Mouse (Mus musculus): ENCODE measurements at regions not wholly inside any gene's neighbourhood (a gene's known extent, or its start where the extent isn't known, plus 50 kb on each side); places are given as distances from the start of the nearest gene placed in this dataset.
"Not testable (repeated sequence)": the region's sequence is repeated elsewhere in the genome, so short reads cannot be mapped to it uniquely, and the experiment has no call there.

DNA sequence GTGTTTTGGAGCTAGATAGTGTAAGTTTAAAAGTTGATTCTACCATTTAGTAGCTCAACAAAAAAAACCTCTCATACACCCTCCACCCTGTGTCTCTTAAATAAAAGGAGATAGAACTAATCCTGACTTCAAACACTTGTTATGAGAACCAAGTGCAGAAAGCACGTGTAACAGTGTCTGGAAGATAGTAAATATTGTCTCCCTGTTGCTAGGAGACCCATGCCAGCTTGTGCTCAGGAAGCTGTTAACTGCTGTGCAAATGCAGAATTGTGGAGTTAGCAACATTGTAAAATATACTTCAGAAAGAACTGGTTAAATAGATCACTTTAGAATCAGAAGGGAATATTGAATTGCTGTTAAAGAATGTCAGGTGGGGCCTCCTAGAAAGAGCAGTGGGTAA lies 496.7 kb upstream of the Ptger4 start:
- 52% methylated on average over 1 of the region's 1 CpGs for WGBS

GRCm38 (mm10) chr15:5743893-5744292 lies 499.9 kb upstream of the Ptger4 start:
- Histone ChIP-seq H3K9me3 (replicated peaks) (no peaks in the 10 kb centered on the region), H3K36me3 (no peaks in the 10 kb centered on the region), H3K4me1 (no peaks in the 10 kb centered on the region), H3K27me3 (ENCODE audit: low read depth, poor library complexity, severe bottlenecking) (no peaks in the 10 kb centered on the region), H3K27ac (no peak overlapping the region), H3K4me3 (no peak overlapping the region)
- no peak for DNase-seq (ENCODE audit: low spot score)
- WGBS: 94% methylated on average over 5 of the region's 5 CpGs

More for the DNA sequence above, 496.7 kb upstream of the Ptger4 start:
- H3K27me3 ChIP-seq (ENCODE audit: low read depth, poor library complexity, severe bottlenecking): no peaks in the 10 kb centered on the region
- no peaks in the 10 kb centered on the region for H3K9me3 ChIP-seq (replicated peaks)
- H3K27ac ChIP-seq: no peak overlapping the region
- H3K36me3 ChIP-seq: no peaks in the 10 kb centered on the region
- H3K4me3 ChIP-seq: no peak overlapping the region
- no peak for DNase-seq (ENCODE audit: low spot score)
- H3K4me1 ChIP-seq: no peaks in the 10 kb centered on the region

DNA sequence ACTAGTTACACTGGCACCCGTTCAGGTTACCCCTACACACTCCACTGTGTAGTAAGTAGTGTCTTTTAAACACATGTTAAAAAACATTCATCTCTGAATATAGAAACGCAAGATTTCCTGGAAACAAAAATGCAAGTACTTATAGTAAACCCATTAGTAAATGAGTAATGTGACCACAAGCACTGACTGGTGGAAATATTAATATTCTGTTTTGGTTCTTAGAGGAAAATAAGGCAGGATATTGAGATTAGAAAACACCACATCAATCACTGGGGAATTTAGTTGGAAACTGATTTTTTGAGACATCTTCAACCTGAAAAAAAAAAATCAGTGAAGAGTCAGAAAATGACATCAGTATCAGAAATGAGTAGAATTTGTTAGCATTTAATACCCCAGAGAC lies 514.7 kb upstream of the Ptger4 start:
- Histone ChIP-seq H3K4me3 (no peak overlapping the region), H3K27me3 (ENCODE audit: low read depth, poor library complexity, severe bottlenecking) (no peaks in the 10 kb centered on the region), H3K36me3 (no peaks in the 10 kb centered on the region), H3K9me3 (replicated peaks) (no peaks in the 10 kb centered on the region), H3K4me1 (no peaks in the 10 kb centered on the region), H3K27ac (no peak overlapping the region)
- 86% methylated on average over 2 of the region's 2 CpGs for WGBS
- DNase-seq (ENCODE audit: low spot score): no peak

DNA sequence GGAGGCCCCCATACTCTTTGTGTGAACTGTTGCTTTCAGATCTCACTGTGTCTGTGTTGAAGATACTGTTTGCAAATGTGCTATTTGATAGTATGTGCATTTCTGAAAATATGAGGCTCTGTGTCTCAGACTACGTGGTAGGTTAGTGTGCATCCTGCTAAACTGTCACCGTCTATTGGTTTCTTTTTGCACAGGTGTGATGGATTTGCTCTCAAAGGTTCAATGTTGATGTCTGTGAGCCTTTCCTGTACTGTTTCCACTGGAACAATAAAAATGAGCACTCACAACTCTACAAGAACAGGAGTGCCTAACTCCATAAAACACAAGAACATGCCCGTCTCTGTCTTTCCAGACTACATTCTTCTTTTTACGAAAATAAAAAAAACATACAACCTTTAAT lies 518.2 kb upstream of the Ptger4 start:
- Histone ChIP-seq H3K4me1 (no peaks in the 10 kb centered on the region), H3K36me3 (no peaks in the 10 kb centered on the region), H3K4me3 (no peak overlapping the region), H3K27ac (no peak overlapping the region), H3K9me3 (replicated peaks) (no peaks in the 10 kb centered on the region), H3K27me3 (ENCODE audit: low read depth, poor library complexity, severe bottlenecking) (no peaks in the 10 kb centered on the region)
- DNase-seq (ENCODE audit: low spot score): no peak
- WGBS: 90% methylated on average over 4 of the region's 4 CpGs

DNA sequence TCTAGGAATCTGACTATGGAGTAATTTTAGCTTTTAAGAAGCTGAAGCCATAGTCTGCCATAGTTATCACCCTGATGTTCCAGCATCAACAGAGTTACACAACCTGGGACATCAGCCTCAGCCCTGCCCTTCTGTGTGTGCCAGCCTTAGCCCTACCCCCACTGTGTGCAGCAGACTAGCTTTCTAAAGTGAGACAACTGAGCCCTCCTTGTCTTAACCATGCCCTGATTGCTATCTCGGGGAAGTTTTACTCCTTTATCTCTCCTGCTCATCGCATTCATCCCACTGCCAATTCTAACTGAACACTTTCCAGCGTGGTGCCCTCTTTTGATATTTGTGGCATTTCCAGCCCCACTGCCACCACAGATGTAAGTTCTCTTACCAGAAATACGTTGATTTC lies 522.5 kb upstream of the Dab2 start:
- WGBS: 82% methylated on average over 4 of the region's 4 CpGs
- Histone ChIP-seq H3K27ac (no peak overlapping the region), H3K4me1 (no peaks in the 10 kb centered on the region), H3K4me3 (no peak overlapping the region), H3K27me3 (ENCODE audit: low read depth, poor library complexity, severe bottlenecking) (no peaks in the 10 kb centered on the region), H3K9me3 (replicated peaks) (no peaks in the 10 kb centered on the region), H3K36me3 (no peaks in the 10 kb centered on the region)
- no peak for DNase-seq (ENCODE audit: low spot score)

DNA sequence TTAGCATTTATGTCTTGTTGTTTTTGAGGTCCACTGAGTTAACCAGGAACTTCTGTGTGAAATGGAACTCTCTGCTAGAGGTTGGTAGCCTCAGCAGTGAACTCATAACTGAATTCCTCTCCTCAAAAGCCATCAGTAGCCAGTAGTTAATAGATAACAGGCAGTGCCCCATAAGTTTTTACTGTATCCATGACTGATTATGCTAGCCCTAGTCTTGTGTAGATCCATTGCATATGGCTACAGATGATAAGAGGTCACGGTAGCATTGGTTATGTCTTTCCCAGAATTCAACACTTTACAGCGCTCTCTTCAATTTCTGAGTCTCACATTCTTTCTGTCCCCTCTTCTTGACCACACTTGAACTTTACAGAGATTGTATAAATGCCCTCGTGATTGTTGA lies 499.7 kb upstream of the Dab2 start:
- Histone ChIP-seq H3K27me3 (ENCODE audit: low read depth, poor library complexity, severe bottlenecking) (no peaks in the 10 kb centered on the region), H3K4me3 (no peak overlapping the region), H3K36me3 (no peaks in the 10 kb centered on the region), H3K27ac (no peak overlapping the region), H3K9me3 (replicated peaks) (no peaks in the 10 kb centered on the region), H3K4me1 (no peaks in the 10 kb centered on the region)
- 93% methylated on average over 3 of the region's 3 CpGs for WGBS
- DNase-seq (ENCODE audit: low spot score): no peak

DNA sequence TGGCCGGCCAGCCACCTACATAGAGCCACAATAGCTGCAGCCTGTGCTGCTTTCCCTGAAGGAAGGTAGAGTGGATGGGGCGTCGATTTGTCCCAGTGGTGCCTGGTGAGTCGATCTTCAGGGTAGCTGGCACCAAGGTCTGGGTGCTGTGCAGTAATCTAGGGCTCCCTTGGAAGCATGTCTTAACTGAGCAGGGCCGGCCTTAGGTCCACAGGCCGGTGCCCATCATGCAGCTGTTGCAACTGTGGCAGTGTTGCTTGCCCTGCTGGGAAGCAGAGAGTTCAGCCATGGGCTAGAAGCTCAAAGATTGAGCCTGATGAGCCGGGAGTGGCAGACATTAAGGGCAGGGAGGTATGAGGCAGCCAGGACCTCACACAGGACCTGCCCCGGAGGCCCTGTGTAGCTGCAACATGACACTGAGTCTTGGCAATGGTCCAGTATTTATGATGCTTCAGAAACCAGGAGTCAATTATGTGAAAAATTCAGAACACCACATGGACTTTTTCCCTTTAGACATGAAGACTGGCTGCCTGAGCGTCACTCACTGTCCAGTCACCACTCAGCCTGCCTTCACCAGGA lies 488.3 kb upstream of the Dab2 start:
- H3K4me1 ChIP-seq: peaks cover 8% of the 10 kb centered on the region
- peak overlapping the region; percentile 31; the same call in 1 of the 2 replicates for H3K27ac ChIP-seq
- no peak overlapping the region for H3K4me3 ChIP-seq
- no peaks in the 10 kb centered on the region for H3K27me3 ChIP-seq (ENCODE audit: low read depth, poor library complexity, severe bottlenecking)
- peak; percentile 30 for DNase-seq (ENCODE audit: low spot score)
- no peaks in the 10 kb centered on the region for H3K36me3 ChIP-seq
- no peaks in the 10 kb centered on the region for H3K9me3 ChIP-seq (replicated peaks)
- WGBS: 85% methylated on average over 9 of the region's 9 CpGs

DNA sequence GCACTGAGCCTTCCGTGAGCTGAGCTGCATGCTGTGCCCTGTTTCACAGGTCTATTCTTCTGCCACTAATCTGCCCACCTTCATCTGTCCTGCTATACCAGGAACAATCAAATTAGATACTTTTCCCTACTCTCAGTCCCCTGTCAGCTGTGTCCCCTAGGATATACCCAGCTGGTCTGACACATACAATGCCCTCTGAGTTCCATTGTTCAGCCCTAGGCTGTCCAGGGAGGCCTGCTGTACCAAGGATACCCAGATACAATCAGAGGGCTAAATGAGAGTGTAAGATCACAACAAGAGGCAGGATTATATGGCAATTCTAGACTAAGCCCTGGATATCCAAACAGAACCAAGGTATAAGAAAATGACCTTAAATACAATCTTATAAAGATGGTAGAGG lies 487.6 kb upstream of the Dab2 start:
- Histone ChIP-seq H3K36me3 (no peaks in the 10 kb centered on the region), H3K4me1 (peaks cover 8% of the 10 kb centered on the region), H3K27ac (no peak overlapping the region), H3K4me3 (no peak overlapping the region), H3K27me3 (ENCODE audit: low read depth, poor library complexity, severe bottlenecking) (no peaks in the 10 kb centered on the region), H3K9me3 (replicated peaks) (no peaks in the 10 kb centered on the region)
- no peak for DNase-seq (ENCODE audit: low spot score)
- WGBS: 90% methylated on average over 1 of the region's 1 CpGs

DNA sequence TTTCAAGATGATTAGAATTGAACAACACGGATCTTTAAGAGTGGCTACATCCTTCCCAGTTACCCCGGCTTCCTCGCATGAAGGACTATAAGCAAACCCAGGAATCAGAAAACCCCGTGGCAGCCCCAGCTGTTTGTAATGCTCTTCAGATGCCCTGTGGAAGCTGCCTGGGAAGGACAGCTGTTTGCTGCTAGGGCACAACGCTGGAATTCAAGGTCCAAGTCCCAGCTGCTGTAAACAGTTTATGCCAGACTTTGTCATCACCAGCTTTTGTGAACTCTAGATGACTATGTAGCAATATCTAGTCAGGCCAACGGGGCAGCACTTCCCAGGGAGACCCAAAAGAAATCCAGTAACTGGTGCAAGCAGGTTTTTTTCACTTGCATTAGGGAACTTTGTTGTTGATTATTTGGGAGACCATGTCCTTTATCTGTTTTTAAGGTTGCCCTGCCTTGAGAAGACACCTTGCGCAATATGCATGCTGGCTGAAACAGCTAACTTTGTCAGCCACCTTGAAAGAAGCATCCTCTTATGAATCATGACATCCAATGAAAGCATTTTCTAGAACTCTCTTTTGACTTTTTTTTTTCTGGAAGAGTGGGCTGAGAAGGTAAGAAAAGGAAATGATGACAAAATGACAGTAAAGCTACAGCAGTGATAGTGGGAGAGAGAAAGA lies 481.5 kb upstream of the Dab2 start:
- no peaks in the 10 kb centered on the region for H3K4me1 ChIP-seq
- H3K27me3 ChIP-seq (ENCODE audit: low read depth, poor library complexity, severe bottlenecking): no peaks in the 10 kb centered on the region
- 77% methylated on average over 7 of the region's 7 CpGs for WGBS
- no peaks in the 10 kb centered on the region for H3K36me3 ChIP-seq
- DNase-seq (ENCODE audit: low spot score): no peak
- no peak overlapping the region for H3K27ac ChIP-seq
- H3K9me3 ChIP-seq (replicated peaks): no peaks in the 10 kb centered on the region
- no peak overlapping the region for H3K4me3 ChIP-seq

- Histone ChIP-seq H3K27ac (no peak overlapping the region), H3K27me3 (ENCODE audit: low read depth, poor library complexity, severe bottlenecking) (no peaks in the 10 kb centered on the region), H3K4me1 (no peaks in the 10 kb centered on the region), H3K36me3 (no peaks in the 10 kb centered on the region), H3K4me3 (no peak overlapping the region), H3K9me3 (replicated peaks) (no peaks in the 10 kb centered on the region)
- DNase-seq (ENCODE audit: low spot score): no peak
- WGBS: 85% methylated on average over 4 of the region's 4 CpGs
Observed at GRCm38 (mm10) chr15:5839963-5840362, 459.6 kb upstream of the Dab2 start.

DNA sequence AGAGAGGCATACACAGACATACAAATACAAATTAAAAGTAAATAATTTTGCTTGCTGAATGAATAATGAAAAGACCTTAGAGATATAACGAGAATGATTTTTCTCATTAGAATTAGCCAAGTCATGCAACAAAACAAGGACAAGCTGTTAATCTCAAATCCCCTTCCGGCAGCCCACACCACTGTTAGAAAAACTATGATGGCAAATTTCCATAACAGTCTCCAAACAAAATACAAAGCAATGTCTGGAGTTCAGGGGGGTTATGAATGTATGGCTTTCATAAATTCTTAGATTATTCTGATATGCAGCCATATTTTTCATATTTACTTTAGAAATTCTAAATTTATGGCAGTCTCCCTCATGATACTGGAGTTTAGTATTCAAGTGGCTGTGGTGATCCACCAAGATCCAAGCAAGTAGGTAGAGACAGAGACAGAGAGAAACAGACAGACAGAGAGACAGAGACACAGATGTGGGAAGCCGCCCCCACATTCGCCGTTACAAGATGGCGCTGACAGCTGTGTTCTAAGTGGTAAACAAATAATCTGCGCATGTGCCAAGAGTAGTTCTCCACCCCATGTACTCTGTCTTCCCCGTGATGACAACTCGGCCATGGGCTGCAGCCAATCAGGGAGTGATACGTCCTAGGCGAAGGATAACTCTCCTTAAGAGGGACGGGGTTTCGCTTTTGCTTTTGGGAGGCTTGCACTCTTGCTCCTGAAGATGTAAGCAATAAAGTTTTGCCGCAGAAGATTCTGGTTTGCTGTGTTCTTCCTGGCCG lies 458.0 kb upstream of the Dab2 start:
- not testable (repeated sequence) for H3K27me3 ChIP-seq (ENCODE audit: low read depth, poor library complexity, severe bottlenecking); H3K4me3 ChIP-seq; H3K9me3 ChIP-seq (replicated peaks); DNase-seq (ENCODE audit: low spot score); H3K4me1 ChIP-seq; H3K36me3 ChIP-seq; H3K27ac ChIP-seq
- 96% methylated on average over 15 of the region's 15 CpGs for WGBS

GRCm38 (mm10) chr15:5846571-5846970 lies 453.0 kb upstream of the Dab2 start:
- Histone ChIP-seq H3K4me3 (no peak overlapping the region), H3K27ac (no peak overlapping the region), H3K27me3 (ENCODE audit: low read depth, poor library complexity, severe bottlenecking) (no peaks in the 10 kb centered on the region), H3K9me3 (replicated peaks) (no peaks in the 10 kb centered on the region), H3K36me3 (no peaks in the 10 kb centered on the region), H3K4me1 (no peaks in the 10 kb centered on the region)
- DNase-seq (ENCODE audit: low spot score): no peak
- 93% methylated on average over 5 of the region's 5 CpGs for WGBS

GRCm38 (mm10) chr15:5847413-5848100 lies 452.0 kb upstream of the Dab2 start:
- no peaks in the 10 kb centered on the region for H3K4me1 ChIP-seq
- H3K27ac ChIP-seq: no peak overlapping the region
- H3K36me3 ChIP-seq: no peaks in the 10 kb centered on the region
- no peaks in the 10 kb centered on the region for H3K9me3 ChIP-seq (replicated peaks)
- H3K27me3 ChIP-seq (ENCODE audit: low read depth, poor library complexity, severe bottlenecking): no peaks in the 10 kb centered on the region
- DNase-seq (ENCODE audit: low spot score): no peak
- H3K4me3 ChIP-seq: no peak overlapping the region
- 91% methylated on average over 3 of the region's 3 CpGs for WGBS
